Mouse (Mus musculus) adrenal gland (tissue): Measurements from ENCODE around the gene Prkch.

Source experiments
- intact Hi-C: fragments of 180-260 bp; cut with DNase I; formaldehyde crosslinking; loops from one replicate; pipeline ENCODE4 v1.15.1; 2025

Prkch gene

DNA sequence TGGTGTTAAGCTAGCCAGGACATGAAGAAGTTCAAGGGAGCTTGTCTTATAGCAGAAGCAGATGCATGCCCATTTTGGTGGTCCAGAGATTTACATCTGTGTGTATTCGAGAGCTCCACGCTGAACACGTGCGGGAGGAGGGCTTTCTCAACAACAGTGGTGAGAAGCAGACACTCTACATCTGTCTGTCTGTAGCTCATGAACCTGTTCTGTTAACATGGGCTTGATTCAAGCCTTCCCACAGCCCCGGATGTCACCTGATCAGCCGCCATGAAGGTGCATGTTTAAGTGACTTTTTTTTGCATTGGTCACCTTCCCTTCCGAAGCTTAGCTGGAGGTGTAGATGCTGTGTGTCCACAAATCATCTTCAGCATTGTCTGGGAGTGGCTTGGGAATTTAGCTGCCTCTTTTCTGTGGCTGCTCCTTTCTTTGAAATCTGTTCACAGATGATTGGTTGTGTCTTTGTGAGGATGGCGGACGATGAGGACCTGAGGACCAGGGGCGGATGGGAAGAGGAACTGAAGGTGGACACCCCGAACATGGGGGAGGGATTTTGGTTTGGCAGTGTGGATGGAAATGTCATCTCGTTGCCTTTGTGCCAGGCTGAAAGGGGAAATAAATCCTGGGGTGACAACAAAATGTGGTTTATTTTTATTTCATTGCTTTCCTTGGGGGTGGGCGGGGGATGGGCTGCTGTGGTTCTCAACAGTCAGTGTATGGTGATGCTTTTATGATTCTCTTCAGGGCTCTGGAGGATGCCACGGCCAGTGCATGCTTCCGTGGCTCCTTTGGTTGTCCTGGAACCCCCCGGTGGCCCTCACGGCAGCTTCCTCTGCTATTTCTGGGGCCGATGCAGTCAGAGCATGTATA, 25.3 kb downstream of the Prkch start:
- intact Hi-C loops, result no loop called here

GRCm38 (mm10) chr12:73610831-73611370, 26.3 kb downstream of the Prkch start:
- intact Hi-C loops, result no loop called here

DNA sequence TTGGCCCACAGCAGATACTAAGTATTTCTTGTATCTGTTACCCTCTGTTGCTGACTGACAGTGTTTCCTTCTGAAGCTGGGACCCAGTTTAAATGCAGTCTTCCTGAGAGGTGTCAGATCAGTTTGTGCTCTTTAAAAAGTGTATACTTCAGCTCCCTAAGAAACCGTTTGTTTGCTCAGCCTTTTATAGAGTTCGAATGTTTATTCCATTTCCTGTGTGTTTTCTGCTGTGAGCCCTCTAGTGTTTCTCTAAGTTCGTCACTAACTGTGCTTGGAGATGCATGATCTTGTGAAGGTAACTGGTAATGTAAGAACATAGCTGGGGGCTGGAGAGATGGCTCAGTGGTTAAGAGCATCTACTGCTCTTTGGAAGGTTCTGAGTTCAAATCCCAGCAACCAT, 27.1 kb downstream of the Prkch start:
- intact Hi-C loops, result no loop called here

- intact Hi-C loops, result no loop called here
Measured at GRCm38 (mm10) chr12:73613183-73613582, 28.6 kb downstream of the Prkch start.

DNA sequence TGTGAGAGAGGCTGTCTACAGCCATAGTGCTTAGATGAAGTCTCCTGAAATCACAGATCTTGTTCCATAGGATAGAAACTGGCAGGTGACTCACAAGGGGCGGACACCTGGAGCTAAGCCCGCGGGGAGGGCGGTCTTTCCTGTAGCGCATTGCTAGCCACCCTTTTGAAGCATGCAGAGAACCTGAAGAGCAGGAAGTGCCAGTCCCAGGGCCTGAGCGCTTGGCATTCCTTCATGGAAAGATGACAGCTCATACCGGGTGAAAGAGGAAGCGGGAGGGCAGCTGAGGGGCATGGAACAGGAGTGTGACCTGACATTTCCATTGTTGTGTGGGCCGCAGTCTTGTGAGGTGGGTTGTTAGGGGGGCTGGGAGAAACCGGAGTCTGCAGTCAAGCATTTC, 33.1 kb downstream of the Prkch start:
- intact Hi-C loops, result no loop called here

GRCm38 (mm10) chr12:73625277-73626032, 40.9 kb downstream of the Prkch start:
- intact Hi-C loops, result no loop called here

DNA sequence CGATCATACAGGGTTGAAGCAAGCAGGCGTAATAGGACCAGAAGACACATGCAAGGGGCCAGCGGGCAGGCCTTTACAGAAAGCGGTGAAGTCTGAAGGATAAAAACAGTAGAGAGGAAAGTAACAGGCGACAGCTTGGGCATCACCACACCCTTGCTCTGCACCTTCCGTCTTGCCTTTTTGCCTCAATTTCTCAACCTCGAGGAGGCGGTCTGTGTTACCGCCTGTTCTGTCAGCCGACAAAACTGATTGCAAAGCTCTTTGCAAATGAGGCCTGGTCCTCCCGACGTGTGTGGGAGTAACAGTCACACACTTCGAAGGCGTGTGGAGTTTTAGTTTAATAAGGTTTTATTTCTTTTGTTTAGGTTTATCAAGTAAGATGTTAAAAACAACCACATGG, 43.3 kb downstream of the Prkch start:
- intact Hi-C loops, result no loop called here

DNA sequence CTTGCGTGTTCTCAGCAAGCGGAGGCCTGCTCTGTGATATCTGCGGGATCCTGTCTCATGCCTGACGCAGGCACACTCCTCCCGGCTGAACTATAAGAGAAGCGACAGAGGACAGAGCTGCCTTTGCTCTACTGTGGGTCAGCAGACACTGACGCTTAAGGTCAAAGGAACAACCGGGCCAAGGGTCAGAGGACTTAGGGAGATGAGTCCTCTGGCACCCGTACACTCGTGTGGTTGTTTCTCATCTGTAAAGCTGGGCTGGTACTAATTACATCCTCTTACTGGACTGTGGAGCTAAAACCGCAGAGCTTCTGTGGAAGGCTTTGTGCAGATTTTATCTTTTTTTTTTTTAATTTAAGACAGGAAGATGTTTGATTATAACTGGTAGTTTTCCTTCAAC, 46.0 kb downstream of the Prkch start:
- intact Hi-C loops, result no loop called here

DNA sequence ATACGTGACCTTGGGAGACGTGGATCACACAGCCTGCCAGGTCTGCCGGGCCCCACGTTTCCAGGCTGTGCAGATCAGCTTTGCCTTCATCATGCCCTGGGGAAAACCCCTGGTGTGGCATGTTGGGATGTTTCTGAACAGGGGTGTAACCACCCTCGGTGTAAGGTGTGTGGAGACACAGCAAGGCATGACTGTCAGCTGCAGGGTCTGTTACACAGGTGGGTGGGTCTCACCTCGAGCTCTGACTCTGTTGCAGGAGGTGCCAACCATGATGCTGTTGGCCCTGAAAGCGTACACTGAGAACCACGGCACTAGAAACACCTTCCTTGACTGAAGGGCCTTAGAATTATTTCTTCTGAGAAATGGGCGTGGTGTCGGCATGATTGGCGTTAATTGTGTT, 46.6 kb downstream of the Prkch start:
- intact Hi-C loops, result no loop called here

GRCm38 (mm10) chr12:73632671-73633244, 48.2 kb downstream of the Prkch start:
- intact Hi-C loops, result no loop called here

GRCm38 (mm10) chr12:73633707-73634106, 49.1 kb downstream of the Prkch start:
- intact Hi-C loops, result no loop called here

GRCm38 (mm10) chr12:73639571-73639970, 55.0 kb downstream of the Prkch start:
- intact Hi-C loops, result loop anchor here (5.0 kb wide), 1 partner anchor 48 kb away; no protein-coding TSS in a partner anchor

- intact Hi-C loops, result no loop called here
Measured at GRCm38 (mm10) chr12:73641183-73641582, 56.6 kb downstream of the Prkch start.

DNA sequence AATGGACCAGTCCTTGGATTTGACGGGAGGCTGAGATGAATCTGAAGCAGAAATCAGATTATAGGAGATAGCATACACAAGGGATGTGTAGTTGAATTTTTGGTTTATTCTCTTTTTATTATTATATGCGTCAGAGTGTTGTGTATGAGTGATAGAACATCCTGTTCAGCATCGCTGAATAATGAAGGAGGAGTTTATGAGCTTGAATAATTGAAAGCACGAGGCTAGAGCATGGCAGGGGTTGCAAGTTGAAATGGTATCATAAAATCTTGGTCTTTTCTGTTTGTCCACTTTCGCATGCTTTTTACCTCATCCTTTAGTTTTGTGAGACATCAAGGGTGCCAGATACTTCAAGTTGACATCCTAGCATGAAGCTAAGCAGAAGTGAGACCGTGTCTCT, 60.6 kb downstream of the Prkch start:
- intact Hi-C loops, result no loop called here

DNA sequence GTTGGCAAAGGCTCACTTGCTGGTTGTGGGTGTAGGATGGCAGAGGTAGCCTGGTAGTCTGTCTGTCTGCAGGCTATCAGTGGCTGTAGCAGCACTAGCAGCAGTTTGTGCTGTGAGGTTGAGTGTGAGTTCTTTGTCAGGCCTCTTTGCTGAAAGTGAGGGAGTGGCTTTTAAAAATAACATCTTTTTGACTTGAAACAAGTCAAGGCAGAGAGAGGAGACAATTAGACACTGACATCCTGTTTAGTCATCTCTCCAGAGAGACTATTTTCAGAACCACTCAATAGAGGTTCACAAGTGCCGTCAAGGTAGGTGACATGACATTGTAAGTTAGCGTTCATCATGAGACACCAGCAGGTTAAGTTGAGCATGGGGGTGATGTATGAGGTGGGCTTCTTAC, 63.1 kb downstream of the Prkch start:
- intact Hi-C loops, result no loop called here

- intact Hi-C loops, result no loop called here
Measured at GRCm38 (mm10) chr12:73656568-73657204, 72.1 kb downstream of the Prkch start.

GRCm38 (mm10) chr12:73663421-73663820, 78.8 kb downstream of the Prkch start:
- intact Hi-C loops, result no loop called here

GRCm38 (mm10) chr12:73666701-73667100, 82.1 kb downstream of the Prkch start:
- intact Hi-C loops, result no loop called here

DNA sequence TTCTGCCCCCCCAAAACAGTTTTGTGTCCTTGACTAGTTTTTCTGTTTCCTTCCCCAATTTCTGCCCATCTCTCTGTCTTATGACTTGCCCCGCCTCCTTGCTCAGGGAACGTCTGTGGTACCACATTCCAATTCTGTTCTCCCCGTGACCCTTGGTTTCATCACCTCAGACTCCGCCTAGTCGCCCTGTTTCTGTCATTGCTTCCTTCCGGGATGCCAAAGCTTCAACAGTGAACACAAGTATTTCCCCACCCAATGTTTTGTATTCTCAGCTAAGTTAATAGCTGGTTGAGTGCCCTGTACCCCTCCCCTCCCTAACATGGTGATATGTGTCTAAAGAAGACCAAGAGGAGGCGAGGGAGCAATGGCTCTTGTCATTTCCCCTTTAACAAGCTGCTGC, 83.0 kb downstream of the Prkch start:
- intact Hi-C loops, result no loop called here

DNA sequence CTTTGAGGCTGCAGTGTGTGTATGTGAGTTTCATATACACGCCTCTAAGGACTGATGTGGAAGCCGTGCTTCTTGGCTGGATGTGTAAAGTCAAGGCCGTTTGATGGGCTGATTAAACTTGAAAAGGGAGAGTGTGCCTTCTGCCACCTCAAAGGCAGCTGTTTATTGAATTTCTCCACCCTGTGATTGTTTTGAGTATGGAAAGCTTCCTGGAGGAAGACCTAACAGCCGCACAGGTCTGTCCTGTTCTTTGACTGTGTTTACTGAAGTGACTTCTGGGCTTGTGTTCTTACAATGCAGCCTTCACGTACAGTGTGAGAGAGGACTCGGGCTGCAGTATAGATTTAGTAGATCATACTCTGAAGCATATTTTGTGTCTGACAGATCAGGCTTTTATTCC, 86.1 kb downstream of the Prkch start:
- intact Hi-C loops, result no loop called here

DNA sequence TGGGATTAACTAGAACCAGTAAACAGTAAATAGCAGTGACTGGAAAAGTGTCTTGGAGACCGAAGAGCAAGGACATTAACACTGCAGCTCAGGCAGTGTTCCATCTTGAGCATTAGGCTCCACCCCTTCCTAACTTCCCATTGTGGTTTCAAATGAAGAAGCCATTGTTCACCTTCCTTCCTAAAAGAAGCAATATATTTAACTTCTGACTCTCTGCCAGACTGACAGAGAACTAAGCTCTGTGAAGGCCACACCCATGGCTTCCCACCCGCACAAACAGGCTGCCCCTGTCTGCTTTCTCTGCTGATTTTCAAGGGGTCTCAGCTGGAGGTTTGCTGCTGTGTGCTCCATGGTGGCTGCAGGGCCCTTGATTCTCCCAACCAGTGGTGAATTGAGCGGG, 86.9 kb downstream of the Prkch start:
- intact Hi-C loops, result no loop called here
